Mouse (Mus musculus) megakaryocyte, embryonic 14.5 days (primary cell): ENCODE measurements around the gene Mymx.

Experiments used
- FLI1 ChIP-seq: IDR thresholded peaks from 2 replicates; pipeline ENCODE4 v1.6.1; 2012; ENCODE audit warnings: low read length, inconsistent platforms, mixed read lengths
- GATA1 ChIP-seq: IDR thresholded peaks from 3 replicates; pipeline ENCODE4 v1.6.1; 2012; ENCODE audit warnings: mixed read lengths, low read length, inconsistent platforms, borderline replicate concordance

GRCm38 (mm10) chr17:45556514-45557245 is 45.2 kb downstream of the Mymx start:
- TF ChIP-seq GATA1 (no peak), FLI1 (no peak)
